Mouse (Mus musculus): ENCODE measurements around the gene Npas3.

DNA sequence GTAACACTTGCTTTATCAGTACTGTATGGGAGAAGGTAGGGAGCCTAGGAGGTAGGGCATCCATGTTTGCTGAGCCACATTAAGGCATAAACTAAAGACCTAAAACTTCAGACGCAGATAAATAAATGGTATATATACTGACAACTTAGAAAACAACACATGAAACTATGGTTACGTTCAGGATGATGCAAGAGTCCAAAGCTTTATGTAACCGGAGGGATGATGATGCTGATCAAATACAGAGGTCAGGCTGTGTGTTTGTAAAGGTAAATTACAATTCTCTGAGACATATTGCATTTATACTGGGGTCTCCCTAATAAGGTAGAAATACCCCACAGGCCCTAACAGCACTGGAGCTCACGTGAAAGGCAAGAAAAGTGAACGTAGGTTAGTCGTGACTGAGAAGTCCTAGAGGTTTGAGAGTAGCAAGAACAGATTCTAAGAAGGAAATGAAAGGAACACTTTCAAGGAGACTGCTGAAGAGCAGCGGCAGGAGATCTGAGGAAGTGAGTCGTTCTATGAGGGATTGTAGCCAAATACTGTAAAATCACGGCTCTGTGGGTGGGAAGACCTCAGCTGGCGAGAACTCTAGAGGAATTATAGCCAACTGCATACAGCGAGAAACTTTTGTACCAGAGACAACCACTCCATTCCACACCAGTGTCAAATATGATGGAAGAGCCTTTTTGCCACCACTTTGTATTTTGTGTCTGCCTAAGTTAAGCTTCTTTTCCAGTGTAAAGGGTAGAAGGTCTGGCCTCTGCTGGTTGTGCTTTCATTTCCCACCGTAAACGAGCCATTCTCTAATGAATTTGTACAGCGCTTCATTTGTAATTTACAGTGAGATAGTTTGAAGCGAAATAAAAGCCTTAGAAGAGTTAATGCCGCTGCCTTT lies 49.7 kb downstream of the Npas3 start:
- no peak for TF ChIP-seq CTCF (IDR thresholded peaks at IDR 0.05; ENCODE audit: control insufficient read depth, insufficient read depth, insufficient read length)
- TF ChIP-seq MAX (IDR thresholded peaks at IDR 0.05): no peak

Data from C2C12 (cell line).